Mouse (Mus musculus): ENCODE data around the gene Apoc2. TPM values are rescaled to one million over a fixed set of nuclear protein-coding genes. Genes with fewer than 3 reads are reported as not detected.
"Not testable (repeated sequence)": the region's sequence is repeated elsewhere in the genome, so short reads cannot be mapped to it uniquely, and the experiment has no call there.

Gene Apoc2
- polyA plus RNA-seq, 1 experiment from 2014 or later = 33.3 TPM

DNA sequence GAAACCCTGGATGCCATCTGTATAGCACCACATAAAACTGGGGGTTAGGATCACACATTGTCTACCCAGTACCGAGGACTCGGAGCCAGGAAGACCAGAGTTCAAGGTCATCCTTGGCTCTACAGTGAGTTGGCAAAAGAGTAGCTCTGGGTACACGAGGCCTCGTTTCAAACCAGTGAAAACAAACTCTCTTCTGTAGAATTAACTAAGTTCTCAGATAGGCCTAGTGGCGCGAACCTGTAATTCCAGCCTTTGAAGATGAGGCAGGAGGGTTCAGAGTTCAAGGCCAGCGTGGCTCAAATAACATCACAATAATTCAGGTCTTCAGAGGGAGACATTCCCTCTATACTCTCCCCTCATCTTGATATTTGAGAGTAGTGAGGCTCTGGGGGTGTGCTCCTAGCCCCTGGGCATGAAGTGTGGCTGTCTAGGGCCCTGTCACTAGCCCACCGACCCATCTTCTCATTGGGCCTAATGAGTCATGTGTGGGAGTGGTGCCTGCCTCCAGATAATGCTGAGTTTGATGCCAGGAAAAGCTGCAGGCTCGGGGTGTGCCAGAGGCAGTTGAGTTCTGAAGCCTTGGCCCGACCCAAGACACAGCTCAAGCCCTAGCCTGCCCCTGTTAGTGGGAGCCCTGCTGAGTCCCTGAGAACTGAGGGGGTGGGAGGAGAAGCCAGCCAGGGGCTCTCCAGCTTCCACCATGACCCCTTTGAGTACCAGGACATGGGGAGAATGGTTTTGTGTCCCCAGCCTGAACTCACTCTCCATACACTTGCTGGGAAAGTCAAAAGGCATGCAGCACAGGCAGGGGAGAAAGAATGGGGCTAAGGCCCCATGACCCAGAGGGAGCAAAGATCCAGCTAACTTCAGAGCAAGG, 16.8 kb upstream of the Apoc2 start:
- Histone ChIP-seq H3K4me3 (ENCODE audit: inconsistent target) (no peak overlapping the region), H3K27ac (peak overlapping the region; percentile 55), H3K36me3 (ENCODE audit: inconsistent target) (peaks cover 4% of the 10 kb centered on the region; the same call in 1 of the 2 replicates), H3K79me2 (ENCODE audit: inconsistent target) (peaks cover 30% of the 10 kb centered on the region; the same call in 1 of the 2 replicates)
- WGBS (ENCODE audit: missing documents) = 83% methylated on average over 10 of the region's 10 CpGs

DNA sequence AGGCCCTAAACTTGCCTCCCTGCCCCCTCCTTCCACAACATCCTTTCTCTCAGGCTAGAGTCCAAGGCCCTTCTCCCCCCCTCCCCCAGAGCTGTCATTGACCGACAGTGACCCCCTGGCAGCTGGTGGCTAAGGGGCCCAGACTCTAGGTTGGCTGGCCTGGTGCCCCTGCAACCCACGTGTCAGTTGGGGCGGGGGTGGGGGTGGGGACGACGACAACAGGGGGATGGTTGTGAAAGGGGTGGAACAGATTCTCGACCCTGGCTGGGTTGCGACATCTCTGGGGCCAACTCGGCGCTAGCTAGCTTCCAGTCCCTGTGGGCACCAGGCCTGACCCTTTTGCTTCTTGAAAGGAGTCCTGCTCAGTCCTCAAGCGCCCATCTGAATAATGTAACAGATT, 15.7 kb upstream of the Apoc2 start:
- Histone ChIP-seq H3K79me2 (ENCODE audit: inconsistent target) (peaks cover 25% of the 10 kb centered on the region; the same call in 1 of the 2 replicates), H3K4me3 (ENCODE audit: inconsistent target) (no peak overlapping the region), H3K27ac (peak overlapping the region; percentile 55), H3K36me3 (ENCODE audit: inconsistent target) (peaks cover 4% of the 10 kb centered on the region; the same call in 1 of the 2 replicates)
- 18% methylated on average over 9 of the region's 10 CpGs for WGBS (ENCODE audit: missing documents)

DNA sequence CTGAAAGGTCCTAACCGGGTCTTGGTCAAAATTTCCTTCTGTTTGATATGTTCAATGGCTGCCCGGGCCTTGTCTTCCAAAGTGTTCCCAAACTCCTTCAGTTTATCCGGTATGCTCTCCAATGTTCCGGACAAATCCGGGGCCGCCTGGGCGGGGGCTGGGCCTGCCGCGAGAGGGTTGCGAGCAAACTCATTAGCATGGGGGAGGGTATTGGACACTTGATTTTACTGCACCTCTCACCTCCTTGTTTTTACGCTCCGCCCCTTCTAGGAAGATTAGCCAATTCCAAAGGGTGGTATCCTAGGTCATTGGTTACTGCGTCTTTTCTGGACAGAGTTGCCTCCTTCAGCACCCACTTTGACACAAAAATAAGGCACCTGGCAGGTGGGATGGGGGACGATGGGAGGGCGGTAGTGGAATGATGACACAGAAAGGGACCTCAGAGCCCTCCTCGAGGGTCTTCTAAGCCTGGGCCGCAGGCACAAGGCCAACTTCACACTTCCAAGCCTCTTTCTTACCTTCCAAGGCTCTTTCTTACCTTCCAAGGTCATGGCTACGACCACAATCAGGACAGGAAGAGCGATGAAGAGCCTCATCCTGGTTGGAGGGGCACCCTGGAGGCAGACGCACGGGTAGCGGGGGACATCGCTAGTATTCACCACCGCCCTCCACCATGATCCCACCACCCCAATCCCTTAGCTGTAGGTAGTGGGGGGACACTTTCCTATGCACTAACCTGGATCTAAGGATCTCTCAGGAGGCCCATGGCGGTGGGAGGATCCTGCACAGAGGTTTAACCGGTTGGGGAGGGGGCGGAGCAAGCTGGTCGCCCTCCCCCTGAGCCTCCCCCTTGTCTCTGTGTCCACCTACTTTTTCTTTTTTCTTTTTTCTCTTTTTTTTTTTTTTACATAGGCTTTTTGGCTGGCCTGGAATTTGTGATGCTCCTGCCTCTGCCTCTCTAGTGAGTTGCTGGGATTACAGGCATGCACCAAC, 14.4 kb upstream of the Apoc2 start, which contains the start of gene Apoc1:
Gene Apoc1, minus strand, starts transcription at position 788 of the 993 bp plus-strand sequence.
- WGBS (ENCODE audit: missing documents) = 92% methylated on average over 28 of the region's 28 CpGs
- Histone ChIP-seq H3K79me2 (ENCODE audit: inconsistent target) (peaks cover 13% of the 10 kb centered on the region; the same call in 1 of the 2 replicates), H3K36me3 (ENCODE audit: inconsistent target) (peaks cover 4% of the 10 kb centered on the region; the same call in 1 of the 2 replicates), H3K4me3 (ENCODE audit: inconsistent target) (no peak within 1 kb of the TSS), H3K27ac (peak within 1 kb of the TSS; percentile 55)

DNA sequence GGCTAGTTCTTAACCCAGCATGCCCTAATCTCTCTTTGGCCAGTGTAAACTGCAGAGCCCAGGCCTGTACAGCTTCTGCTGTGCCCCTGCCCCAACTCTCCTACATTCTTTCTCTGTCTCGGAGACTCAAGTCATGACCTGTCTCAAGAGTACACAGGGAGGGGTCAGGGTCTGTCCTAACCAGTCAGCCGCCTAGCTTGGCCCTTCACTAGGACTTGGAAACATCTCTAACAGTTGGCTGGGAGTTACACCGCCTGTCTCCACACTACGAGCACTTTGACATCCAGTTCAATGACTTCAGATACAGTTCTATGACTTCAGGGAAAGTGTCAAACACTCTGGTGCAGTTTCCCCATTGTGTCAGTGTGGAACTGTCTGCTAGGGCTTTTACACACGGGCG, 13.7 kb upstream of the Apoc2 start:
- no peak overlapping the region for H3K4me3 ChIP-seq (ENCODE audit: inconsistent target)
- WGBS (ENCODE audit: missing documents) = 91% methylated on average over 4 of the region's 6 CpGs
- peaks cover 7% of the 10 kb centered on the region; the same call in 1 of the 2 replicates for H3K79me2 ChIP-seq (ENCODE audit: inconsistent target)
- H3K27ac ChIP-seq = no peak overlapping the region
- H3K36me3 ChIP-seq (ENCODE audit: inconsistent target) = peaks cover 4% of the 10 kb centered on the region; the same call in 1 of the 2 replicates

DNA sequence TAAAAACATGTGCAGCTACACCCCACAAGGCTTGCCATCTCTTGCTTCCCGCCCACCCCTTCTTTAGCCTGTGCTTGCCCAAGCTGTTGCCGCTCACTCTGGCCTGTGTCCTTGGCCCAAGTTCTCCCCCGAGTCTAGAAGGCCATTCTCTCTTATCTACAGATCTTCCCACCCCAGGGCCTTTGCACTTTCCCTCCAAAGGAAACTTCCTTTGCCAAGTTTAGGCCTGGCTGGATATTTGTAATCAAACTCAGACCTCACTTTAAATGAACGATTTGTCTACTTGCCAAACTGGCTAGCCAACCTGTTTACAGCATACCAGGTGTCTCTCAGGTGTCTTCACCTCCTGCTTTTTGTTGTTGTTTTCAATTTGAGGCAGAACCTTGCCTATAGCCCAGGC, 13.1 kb upstream of the Apoc2 start:
- 98% methylated on average over 4 of the region's 4 CpGs for WGBS (ENCODE audit: missing documents)
- H3K79me2 ChIP-seq (ENCODE audit: inconsistent target) = peaks cover 1% of the 10 kb centered on the region; the same call in 1 of the 2 replicates
- H3K4me3 ChIP-seq (ENCODE audit: inconsistent target) = no peak overlapping the region
- no peak overlapping the region for H3K27ac ChIP-seq
- no peaks in the 10 kb centered on the region for H3K36me3 ChIP-seq (ENCODE audit: inconsistent target)

DNA sequence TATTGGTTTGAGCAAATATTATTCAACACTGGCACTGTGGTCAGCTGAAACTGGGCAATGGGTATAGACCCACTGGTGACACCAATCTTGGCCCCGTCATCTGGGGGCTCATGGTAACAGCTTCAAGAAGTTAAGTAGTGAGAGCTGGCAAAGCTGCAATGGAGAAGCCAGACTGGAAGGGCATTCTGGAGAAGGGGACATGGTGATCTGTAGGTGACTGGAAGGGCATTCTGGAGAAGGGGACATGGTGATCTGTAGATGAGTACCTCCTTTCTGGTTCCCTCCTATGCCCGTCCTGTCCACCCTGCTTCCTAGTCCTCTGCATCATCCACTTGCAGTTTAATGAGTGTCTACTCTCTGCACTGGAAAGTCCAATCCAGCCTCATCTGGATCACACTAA, 10.9 kb upstream of the Apoc2 start:
- Histone ChIP-seq H3K27ac (no peak overlapping the region), H3K36me3 (ENCODE audit: inconsistent target) (no peaks in the 10 kb centered on the region), H3K4me3 (ENCODE audit: inconsistent target) (no peak overlapping the region), H3K79me2 (ENCODE audit: inconsistent target) (no peaks in the 10 kb centered on the region)
- WGBS (ENCODE audit: missing documents) = 100% methylated on average over 2 of the region's 2 CpGs

DNA sequence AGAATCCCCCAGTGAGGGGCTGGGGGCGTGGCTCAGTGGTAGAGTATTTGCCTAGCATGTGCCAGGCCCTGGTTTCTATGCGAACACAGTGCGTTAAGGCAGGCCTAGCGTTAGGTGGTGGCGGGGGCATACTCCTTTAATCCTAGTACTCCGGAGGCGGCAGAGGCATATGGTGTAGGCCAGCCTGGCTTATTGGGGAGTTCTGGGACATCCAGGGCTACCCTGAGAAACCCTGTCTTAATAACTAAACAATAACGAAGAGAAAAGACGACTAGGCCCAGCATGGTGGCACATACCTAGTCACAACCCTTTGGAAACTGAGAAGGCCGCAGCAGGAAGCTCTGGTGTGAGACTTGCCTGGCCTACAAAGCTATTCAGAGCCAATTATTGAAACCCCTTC, 10.4 kb upstream of the Apoc2 start:
- Histone ChIP-seq H3K36me3 (ENCODE audit: inconsistent target) (no peaks in the 10 kb centered on the region), H3K27ac (no peak overlapping the region), H3K79me2 (ENCODE audit: inconsistent target) (no peaks in the 10 kb centered on the region), H3K4me3 (ENCODE audit: inconsistent target) (no peak overlapping the region)
- WGBS (ENCODE audit: missing documents) = 93% methylated on average over 9 of the region's 10 CpGs

DNA sequence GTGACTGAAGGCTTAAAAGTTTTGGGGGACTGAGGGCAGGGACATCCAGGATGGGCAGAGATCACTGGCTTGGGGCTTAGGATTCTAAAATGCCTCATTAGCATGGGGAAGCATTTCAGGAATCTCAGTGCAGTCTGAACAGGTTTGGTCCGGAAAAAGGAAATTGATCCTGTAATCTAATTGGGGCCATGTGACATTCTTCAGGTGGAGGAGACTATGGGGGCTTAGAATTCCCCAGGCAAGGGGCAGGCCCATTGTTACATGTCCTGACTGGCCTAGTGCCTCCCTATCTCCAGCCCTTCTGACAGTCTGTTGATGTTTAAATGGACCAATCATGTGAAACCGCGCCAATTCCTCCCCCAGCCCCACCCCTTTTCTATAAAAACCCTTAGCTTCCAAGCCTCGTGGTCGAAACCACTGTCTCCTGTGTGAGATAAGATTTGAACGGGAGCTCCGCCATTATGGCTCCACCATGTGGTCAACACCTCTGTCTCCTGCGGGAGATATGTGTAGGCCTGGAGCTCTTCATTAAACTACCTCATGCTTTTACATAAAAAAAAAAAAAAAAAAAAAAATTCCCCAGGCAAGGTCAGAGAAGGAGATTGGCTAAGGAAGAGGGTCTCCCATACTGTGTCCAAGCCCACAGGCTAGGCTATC, 9.3 kb upstream of the Apoc2 start:
- not testable (repeated sequence) for H3K79me2 ChIP-seq (ENCODE audit: inconsistent target); H3K36me3 ChIP-seq (ENCODE audit: inconsistent target); H3K4me3 ChIP-seq (ENCODE audit: inconsistent target); H3K27ac ChIP-seq
- WGBS (ENCODE audit: missing documents) = 75% methylated on average over 7 of the region's 8 CpGs

DNA sequence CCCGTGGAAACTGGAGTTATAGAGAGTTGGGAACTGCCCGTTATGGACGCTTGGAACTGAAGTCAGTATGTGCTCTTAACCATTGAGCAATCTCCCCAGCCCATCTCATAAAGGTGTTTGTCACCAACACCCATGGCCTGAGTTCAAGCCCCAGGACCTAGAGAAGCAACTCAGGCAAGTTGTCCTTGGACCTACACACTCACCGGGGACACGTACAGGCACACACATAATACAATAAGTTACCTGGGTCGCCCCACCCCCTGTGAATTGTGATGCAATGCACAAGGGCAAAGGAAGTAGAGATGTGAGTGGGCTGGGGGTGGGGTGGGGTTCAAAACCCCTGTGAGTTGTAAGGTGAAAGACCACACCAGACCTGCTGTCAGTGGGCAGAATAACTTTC, 8.8 kb upstream of the Apoc2 start:
- WGBS (ENCODE audit: missing documents) = 89% methylated on average over 6 of the region's 6 CpGs
- Histone ChIP-seq H3K79me2 (ENCODE audit: inconsistent target) (no peaks in the 10 kb centered on the region), H3K27ac (no peak overlapping the region), H3K4me3 (ENCODE audit: inconsistent target) (no peak overlapping the region), H3K36me3 (ENCODE audit: inconsistent target) (no peaks in the 10 kb centered on the region)

DNA sequence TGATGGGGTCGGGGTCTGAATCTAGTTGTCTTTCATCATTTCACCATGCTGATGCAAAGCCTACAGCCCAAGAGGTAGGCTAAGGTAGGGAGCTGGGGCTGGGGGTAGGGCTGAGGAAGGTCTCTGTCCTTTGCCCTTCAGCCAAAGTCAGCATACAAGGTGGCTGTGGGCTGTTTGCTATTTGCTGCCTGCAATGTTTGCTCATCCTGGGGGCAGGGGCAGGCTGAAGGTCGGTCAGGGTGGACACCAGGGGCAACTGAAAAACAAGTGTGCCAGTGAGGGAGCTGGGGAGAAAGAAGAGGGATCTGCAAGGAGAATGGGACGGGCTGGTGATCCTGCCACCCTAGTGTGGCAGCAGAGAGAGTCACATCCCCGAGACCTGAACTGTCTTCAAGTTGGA, 7.6 kb upstream of the Apoc2 start:
- Histone ChIP-seq H3K27ac (no peak overlapping the region), H3K36me3 (ENCODE audit: inconsistent target) (no peaks in the 10 kb centered on the region), H3K79me2 (ENCODE audit: inconsistent target) (no peaks in the 10 kb centered on the region), H3K4me3 (ENCODE audit: inconsistent target) (no peak overlapping the region)
- WGBS (ENCODE audit: missing documents) = 93% methylated on average over 4 of the region's 4 CpGs

DNA sequence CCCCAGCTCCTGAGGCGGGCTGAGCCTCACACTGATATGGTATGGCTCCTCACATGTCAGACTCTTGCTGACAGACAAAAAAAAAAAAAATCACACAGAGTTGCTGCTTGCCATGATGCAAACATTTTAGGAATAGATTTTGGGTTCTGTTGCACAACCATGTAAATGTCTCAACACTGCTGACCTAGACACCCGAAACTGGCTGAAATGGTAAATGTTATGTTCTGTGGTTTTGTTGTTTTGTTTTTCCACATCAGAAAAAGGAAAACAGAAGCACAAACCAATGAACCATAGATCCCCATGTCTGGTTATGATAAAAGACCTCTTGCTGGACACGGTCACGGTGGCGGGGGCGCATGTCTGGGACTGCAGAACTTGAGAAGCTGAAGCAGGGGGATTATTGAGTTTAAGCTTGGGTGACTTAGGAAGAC, 6.0 kb upstream of the Apoc2 start:
- 46% methylated on average over 6 of the region's 6 CpGs for WGBS (ENCODE audit: missing documents)
- Histone ChIP-seq H3K79me2 (ENCODE audit: inconsistent target) (no peaks in the 10 kb centered on the region), H3K27ac (peak overlapping the region; percentile 87), H3K4me3 (ENCODE audit: inconsistent target) (no peak overlapping the region), H3K36me3 (ENCODE audit: inconsistent target) (no peaks in the 10 kb centered on the region)

DNA sequence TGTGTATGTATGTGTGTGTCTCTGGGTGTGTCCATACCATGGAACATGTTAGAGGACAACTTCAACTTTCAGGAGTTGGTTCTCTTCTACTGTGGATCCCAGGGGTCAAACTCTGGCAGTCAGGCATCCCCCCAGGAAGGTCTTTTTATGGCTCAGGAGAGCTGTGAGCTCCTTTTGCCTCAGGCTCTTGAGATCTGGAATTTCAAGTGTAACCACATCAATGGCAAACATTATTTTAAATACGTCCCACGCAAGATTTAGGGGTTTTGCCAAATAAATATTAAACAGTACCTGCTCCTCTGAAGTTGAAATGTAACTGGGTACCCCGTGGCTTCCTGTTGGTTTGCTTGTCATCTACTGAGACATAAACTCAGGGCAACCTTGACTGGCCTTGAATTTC, 5.2 kb upstream of the Apoc2 start:
- 78% methylated on average over 3 of the region's 3 CpGs for whole genome bisulfite sequencing (ENCODE audit: missing documents)
- Histone ChIP-seq H3K36me3 (ENCODE audit: inconsistent target) (no peaks in the 10 kb centered on the region), H3K79me2 (ENCODE audit: inconsistent target) (no peaks in the 10 kb centered on the region), H3K27ac (peak overlapping the region; percentile 57), H3K4me3 (ENCODE audit: inconsistent target) (no peak overlapping the region)

DNA sequence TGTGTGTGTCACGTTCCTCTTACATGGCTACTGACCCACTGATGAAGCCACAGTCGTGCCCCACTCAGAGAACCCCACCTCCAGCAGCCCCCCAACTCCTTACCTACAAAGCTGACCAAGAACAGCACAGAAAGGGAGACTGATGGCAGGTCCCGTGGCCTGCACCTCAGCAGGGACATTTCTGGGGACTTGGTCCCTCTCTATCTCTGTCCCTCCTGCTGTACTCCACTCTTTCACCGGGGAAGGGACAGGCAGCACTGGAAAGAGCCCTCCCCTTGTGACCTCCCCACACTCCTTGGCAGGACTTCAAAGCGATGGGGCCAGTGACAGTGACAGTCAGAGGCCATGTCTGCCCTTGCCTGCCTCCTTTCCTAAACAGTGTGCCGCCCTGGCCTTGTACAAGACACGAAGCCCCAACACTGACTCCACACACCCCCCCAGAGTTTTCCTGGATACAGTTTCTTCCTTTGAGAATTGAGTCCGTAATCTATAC, 3.5 kb upstream of the Apoc2 start, which contains the start of the genes Gm44805 and Apoc4:
Gene Gm44805, minus strand, starts transcription at position 222 of the 493 bp plus-strand sequence.
Gene Apoc4, minus strand, starts transcription at position 278 of the 493 bp plus-strand sequence.
- Histone ChIP-seq H3K4me3 (ENCODE audit: inconsistent target) (no peak within 1 kb of the TSS), H3K36me3 (ENCODE audit: inconsistent target) (no peaks in the 10 kb centered on the region), H3K27ac (no peak within 1 kb of the TSS), H3K79me2 (ENCODE audit: inconsistent target) (no peaks in the 10 kb centered on the region)
- 86% methylated on average over 8 of the region's 8 CpGs for WGBS (ENCODE audit: missing documents)

DNA sequence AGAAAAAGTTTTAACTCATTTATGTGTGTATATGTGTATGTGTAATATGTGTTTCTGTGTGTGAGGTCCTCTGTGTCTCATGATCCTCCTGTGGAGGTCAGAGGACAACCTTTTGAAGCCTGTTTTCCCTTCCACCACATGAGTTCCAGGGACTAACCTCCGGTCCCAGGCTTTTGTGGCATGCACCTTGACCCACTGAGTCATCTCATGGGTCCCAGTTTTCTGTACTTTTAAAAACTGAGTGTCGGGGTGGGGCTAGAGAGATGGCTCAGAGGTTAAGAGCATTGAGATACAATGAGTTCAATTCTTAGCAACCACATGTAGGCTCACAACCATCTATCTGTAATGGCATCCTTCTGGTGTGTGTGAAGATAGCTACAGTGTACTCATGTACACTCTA, 3.0 kb upstream of the Apoc2 start:
- WGBS (ENCODE audit: missing documents) = 86% methylated on average over 2 of the region's 2 CpGs
- no peak overlapping the region for H3K4me3 ChIP-seq (ENCODE audit: inconsistent target)
- H3K27ac ChIP-seq = no peak overlapping the region
- H3K79me2 ChIP-seq (ENCODE audit: inconsistent target) = no peaks in the 10 kb centered on the region
- no peaks in the 10 kb centered on the region for H3K36me3 ChIP-seq (ENCODE audit: inconsistent target)
